Mouse (Mus musculus): ENCODE measurements around the gene Foxn3.

The Foxn3 gene

DNA sequence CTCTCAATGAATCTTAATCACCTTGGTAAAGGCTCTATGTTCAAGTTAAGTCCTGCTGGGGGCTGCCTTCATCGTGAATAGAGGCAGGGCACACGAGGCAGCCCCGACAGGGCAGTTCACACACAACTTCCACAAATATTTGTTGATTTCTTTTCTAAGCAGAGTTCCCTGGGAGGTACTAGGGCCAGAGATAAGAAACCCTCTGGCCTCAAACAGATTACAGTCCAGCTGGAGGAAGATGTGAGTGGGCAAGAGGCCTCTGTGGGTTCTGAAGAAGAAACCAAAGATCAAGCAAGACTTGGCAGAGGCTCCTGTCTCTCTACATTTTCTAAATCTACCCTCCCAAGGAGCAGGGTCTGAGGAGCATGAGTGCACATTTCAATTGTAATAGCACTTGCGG, 283.1 kb downstream of the Foxn3 start:
- DNase-seq = no peak

DNA sequence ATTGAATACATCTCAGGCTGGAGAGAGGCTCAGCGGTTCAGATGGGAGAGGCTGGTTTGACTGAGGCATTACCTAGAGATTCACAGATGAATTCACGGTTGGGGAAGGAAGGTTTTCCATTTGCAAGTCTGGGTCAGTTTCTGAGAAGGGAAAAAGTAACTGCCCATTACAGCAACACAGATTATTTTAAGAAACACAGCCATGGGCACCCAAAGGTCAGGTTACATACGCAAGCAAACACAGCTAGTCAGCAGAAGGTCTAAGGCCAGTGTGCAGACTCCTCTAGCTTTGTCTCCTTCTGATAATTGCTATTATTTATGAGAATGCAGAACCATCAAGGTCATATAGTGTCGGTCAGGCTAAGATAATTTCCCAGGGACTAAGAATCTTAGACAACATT, 284.0 kb downstream of the Foxn3 start:
- peak; percentile 20 for DNase-seq

DNA sequence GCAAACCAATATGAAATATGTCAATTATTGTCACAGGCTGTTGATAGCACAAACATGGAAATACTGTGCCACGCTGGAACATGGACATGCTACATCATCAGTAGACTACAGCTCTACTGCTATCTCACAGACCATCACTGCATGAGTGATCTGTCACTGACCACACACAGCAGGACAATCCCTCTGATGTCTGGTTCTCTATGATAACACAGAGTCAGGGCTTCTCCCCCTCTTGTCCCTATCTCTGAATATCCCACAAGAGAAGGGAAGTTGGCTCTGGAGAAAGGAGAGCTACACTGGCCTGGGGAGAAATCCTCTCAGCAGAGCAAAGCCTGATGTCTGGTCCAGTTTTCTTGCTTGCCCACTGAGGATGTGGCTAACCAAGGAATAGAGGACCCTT, 288.8 kb downstream of the Foxn3 start:
- no peak for DNase-seq

DNA sequence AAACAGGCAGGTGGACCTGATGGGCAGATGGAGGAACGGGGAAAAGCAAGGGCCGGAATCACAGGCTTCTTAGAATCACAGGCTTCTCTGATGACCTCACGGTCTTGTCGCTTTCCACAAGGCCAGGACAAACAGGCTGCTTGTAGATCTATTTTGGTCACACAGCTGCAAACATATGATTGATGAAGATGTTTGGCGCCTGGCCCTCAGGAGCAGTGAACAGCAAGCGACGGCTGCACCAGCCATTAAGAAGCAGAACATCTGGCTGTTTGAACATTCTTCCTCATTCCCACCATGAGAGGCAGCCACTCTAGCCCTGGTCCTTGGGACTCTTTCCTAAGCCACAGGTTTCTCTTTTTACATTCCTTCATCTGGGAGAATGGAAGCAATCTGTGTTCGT, 294.0 kb downstream of the Foxn3 start:
- DNase-seq = peak; percentile 52

DNA sequence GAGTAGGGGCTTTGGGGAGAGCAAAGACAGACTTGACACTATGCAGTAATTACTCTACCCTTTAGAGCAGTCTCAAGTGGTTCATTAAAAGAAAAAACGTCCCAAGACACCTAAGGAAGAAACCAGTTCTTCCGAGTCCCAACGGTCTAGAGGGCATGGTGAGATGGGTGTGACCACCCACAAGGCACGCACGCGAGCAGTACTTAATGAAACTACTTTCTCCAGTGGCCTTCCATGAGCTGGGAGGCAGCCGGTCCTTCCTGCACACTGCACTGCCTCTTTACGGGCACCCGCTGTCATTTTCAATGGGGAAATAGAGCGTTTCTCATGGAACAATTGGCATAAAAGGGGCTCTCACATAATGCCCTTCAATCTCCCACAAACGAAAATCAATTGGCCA, 294.4 kb downstream of the Foxn3 start:
- no peak for DNase-seq

DNA sequence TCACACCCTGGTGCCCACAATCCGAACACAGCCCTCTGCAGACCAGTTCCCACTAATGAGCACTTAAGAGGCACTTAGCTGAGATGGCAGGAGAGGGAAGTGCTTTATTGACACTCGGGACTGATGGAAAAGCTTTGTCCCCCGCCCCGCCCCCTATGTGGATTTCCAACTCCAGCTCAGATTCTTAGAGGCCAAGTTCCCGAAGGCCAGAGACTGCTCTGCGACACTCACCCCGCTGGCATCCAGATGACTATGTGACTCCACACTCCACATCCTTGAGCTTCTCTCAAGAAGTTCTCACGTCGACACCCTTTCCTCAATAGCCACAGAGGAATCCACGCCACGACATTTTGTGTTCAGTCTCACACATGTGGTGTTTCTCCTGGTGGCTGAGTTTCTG, 295.6 kb downstream of the Foxn3 start:
- no peak for DNase-seq

DNA sequence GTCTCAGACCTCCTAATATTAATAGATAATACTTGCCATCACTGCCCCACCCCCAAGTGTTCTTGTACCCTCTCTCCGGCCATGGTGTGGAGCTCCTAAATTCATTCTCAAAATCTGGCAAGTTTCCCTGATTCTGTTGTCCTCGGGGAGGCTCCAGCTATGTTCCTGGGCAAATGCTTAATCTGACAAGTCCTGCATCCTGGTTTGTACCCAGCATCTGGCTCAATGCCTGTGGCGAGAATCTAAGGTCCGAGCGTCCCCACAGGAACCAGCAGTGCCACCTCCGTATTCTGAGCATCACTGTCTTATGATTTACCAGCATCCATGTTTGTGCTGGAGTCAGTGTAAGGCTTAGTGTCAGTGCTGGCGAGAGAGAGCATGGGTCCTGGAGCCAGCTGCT, 296.9 kb downstream of the Foxn3 start:
- DNase-seq = no peak

DNA sequence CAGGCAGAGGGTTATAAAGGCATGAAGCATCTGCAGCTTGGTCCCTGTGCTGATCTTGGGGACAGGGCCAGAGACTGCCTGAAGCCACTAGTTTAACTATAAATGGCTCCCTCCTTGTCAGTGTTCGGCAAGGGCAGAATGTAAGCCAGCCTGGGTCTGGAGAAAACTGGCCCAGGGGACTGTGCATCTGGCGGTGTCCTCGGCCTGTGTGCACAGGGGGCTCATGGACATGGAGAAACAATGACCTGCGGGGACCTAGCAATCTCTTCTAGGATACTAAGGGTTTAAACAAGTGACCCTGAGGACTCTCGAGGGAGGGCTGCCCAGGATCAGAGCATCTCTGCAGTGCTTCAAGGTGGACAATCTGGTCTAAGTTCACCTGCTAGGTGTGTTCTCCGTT, 297.6 kb downstream of the Foxn3 start:
- no peak for DNase-seq

DNA sequence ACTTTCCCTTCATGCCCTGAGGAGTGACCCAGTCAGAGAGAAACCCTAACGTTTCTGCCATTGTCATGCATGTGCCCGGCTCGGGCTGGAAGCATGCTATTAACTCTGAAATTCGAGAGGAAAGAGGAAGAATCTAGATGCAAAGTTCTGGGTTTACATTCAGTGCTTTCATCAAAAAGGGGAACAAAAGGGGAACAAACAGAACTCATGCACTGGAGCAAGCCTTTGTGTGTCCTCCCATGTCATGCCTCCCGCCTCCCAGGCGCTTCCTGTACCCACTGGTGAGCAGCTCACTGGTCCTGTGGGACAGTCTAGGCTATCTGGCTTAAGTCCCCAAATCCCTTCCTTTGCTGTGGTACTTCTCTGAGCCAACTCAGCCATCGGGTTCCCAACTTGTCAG, 299.0 kb downstream of the Foxn3 start:
- no peak for DNase-seq

DNA sequence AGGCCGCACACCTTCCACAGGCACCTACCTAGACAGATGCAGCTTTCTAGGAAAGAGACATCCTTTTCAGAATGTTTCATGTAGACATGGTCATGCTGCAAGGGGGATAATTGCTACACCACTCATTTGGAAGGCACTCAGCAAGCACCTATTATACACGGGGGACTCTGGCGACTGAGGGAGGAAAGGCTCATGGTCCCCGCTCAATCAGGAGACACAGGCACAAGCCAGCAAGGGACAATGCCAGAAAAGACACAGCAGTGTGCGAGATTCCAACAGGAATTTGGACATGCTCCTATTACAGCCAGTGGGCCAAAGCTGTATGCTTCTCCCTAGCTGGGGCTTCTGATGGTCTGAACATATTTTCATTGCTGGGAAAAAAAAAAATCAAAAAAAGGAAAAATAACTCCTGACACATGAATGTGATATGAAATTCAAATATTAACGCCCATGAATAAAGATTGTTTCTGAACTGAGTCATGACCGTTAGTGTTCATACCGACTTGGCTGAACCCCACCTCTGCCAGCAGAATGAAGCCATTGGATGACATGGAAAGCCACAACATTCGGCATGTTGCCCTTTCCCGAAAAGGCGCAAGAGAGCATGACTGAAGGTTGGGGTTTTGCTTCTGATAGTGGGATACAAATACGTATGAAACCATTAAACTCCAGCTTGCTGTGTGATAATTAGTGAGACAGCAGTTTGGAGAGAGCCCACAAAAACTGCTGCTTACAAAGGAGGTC, 299.6 kb downstream of the Foxn3 start:
- DNase-seq = no peak

DNA sequence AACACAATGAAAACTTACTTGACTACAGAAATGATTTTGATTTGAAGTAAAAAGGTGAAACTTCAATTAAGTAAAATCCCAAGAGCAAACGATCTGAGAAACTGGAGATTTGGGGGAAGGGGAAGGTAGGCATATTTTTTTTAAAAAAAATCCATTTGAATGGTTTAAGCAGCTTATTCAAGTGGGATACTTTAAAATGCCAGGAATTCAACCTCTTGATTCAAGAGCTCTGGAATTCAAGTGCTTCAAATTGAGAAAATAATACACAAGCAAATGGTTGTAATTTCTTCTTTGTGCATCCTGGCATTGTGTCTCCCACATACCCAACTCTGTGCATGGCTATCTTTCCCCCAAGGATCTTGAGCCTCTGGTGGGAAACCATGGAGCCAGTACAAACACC, 300.5 kb downstream of the Foxn3 start:
- no peak for DNase-seq

DNA sequence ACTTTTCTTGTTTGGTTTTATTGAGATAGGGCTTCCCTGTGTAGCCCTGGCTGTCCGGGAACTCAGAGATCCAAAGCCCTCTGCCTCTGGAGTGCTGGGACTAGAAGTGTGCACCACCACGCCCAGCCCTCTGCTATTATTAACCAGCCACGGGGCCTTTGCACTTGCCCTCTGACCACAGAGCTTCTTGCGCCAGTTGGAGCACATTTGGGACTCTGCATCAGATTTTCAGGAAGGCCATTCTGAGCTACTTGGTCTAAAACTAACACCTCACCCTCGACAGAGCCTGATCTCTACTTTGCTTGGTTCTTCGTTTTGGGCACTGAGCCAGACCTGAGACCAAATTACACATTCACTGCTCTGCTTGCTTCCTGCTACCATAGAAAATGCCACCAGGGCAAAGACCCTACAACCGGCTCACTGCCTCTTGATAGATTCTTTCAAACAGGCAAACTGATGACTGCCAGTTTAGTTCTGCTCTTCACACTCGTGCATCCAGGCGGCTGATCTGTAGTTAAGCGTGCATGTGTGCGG, 301.2 kb downstream of the Foxn3 start:
- DNase-seq = peak; percentile 37

DNA sequence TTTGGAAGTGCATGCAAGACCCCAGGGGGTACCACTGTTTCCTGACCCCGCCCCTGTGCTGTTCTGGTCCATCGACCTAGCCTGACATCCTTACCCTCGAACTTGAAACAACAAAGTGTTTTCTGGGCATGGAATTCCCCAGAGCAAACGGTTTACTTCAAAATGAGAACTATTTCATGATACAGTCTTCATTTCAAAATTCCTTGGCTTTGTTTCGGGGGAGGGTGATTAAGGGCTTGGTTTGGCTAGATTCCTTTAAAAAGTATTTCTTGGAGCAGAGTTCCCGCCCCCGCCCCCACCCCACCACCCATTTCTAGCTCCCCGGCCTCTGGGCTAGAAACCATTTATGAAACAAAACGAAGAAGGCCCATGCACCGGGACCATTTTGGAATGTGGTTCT, 303.2 kb downstream of the Foxn3 start:
- peak; percentile 17 for DNase-seq

DNA sequence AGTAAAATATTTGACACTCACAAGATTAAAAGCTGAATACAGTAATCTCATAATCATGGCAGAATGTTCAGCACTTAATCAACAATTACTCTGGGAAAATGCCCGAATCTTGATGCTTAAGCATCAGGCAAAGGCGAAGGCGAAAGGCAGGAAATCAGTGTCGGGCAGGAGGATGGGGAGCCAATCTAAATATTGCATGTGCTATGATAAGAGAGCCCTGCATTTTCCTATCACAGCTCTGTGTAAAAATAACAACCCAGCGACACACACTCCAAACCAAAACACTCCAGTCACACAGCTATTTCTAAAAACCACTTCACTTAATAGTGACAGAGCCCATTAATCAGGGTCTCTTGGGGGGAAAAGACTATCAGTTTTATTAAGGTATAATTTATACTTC, 305.8 kb downstream of the Foxn3 start:
- no peak for DNase-seq

DNA sequence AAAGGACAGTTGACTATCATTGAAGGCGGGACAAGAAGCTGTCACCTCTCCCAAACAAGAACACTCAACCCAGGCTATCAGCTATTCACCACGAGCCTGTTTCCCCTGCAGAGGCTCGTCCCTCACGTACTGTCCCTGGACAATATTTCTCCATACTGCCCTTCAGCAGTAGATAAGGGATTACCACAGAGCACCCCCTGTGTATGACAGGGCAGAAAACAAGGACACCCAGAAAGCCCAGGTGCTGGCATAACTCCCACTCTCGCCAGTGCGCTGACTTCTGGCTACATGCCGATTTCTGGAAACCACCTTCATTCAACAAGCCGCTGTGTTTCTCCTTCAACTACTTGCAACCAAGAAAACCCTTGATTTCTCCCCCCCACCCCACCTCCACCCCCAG, 306.4 kb downstream of the Foxn3 start:
- no peak for DNase-seq

DNA sequence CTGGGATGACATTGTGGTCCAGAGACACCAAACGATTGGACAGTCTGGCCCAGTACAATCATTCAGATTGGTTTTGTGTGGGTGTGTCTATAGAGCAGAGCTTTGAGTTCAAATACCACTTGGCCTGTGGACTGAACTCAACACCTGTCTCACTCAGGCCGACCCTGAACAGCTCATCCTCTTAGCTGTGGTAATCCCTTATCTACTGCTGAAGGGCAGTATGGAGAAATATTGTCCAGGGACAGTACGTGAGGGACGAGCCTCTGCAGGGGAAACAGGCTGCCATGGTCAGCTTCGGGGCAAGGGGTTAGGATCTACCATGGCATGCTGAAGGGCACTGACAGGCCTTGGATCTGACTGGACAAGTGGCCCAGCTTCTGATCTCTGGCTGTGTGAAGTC, 306.9 kb downstream of the Foxn3 start:
- no peak for DNase-seq

DNA sequence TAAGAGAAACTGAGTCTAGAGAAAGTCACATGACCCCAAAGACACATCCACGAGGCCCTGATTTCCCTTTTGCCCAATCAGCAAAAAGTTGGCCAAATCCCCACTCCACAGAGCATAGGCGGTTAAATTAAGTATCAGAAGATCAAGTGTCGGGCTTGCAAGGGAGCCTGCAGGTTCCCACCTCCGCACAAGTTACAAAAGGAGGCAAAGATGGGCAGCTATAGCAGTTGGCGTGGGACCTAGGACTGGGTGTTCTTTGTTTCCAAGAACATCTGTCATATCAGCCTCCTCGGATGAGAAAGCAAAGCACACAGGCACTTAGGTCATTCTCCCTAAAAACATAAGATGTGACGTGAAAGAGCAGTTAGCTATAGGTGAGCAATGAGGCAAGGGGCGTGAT, 308.9 kb downstream of the Foxn3 start:
- DNase-seq = no peak

DNA sequence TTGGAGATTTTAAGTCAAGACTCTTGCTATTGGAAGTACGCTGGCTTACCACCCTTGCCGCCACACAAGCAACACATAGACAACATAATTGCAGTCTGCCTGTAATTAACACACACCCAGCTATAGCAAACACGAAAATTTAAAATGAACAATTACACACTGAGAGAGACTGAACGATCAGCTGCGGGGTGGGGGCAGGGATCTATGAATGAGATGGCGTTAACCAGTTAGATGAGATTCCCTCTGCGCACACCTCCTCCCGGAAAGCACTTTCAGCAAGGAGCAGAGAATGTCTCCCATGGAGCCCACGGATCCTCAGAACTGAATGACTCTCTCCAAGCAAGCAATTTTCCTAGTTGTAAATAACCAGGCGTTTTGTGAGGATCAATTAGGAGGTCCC, 309.8 kb downstream of the Foxn3 start:
- no peak for DNase-seq

DNA sequence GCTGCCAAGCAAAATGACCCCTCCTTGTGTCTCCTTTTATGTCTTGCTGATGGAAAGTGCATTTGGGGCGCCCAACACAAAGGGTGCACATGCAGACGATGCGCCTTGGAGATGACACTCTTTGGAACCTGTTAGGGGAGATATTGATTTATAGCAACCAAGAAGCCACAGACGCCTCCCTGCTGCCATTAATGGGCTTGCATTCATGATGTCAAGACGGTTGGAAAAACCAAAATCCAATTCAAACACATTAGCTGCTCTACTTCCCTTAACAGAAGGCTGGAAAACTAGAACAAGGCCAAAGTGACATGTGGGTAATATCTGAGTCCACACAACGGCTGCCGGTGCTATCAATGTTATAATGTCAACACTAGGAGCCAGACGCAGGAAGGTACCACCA, 314.8 kb downstream of the Foxn3 start:
- DNase-seq = no peak

DNA sequence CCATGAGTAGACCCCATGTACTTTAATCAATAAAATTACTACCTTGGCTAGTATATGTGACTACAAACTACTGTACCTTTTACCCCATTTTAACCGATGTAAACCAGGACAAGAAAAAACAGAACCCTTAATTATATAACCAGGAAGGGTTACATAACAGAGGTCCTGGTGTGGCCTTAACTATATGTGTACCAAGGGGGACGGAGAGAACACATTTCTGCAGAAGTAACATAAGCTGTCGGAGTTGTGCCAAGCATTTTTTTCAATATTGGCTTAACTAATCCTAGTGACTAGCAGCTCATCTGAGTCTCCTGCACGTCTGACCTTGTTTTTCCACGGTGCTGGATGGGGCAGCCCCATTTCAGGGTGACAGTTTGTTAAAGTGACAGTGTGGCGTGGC, 315.4 kb downstream of the Foxn3 start:
- no peak for DNase-seq

DNA sequence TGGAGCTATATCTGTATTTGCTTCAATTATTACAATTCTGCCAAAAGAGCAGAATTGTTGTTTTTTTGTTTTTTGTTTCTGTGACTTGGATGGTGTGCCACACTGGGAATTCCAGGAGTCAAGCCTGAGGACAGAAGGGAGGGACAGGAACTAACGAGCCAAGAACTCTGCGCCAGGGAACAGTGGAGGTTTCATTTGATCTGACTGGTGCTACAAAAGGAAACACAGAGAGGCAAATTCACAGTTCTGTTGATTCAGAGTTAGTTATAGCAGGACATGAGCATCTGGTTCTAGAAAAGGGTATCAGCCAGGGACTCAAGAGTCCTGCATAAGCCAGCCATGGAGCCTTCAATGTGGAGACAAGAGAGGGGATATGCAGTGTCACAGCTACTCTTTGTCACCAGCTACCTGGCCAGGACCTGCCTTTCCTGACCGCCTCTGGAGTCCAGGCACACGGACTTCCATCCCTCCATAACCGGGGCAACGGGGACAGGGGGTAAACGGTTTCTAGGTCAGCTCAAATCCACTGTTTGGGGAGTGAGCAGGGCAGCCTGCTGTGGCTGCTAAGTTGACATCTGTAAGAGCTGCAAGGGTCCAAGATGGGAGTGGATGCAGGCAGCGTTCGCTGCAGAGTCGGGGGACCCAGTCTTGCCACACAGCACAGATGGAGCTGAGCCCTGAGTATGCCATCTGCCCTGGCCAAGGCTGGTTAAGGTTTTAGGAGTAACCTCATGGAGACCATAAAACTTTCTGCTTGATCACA, 316.2 kb downstream of the Foxn3 start:
- DNase-seq = no peak

DNA sequence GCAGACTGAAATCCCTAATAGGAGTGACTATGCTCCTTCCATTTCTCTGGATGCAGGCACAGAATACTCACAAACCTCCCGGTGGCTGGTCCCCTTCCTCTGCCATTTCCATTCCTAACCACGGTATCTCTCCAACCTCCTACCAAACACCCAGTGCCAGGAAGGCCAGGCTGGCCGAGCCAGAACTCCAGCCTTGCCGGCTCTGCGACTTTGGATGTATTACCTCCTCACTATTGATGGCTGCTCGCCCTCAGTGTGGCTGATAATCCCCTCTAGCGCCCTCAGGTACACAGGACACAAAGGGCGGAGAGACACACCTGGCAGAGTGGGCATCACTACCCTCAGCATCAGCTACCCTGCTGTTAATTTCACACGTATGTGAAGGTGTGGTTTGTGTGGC, 318.7 kb downstream of the Foxn3 start:
- no peak for DNase-seq

DNA sequence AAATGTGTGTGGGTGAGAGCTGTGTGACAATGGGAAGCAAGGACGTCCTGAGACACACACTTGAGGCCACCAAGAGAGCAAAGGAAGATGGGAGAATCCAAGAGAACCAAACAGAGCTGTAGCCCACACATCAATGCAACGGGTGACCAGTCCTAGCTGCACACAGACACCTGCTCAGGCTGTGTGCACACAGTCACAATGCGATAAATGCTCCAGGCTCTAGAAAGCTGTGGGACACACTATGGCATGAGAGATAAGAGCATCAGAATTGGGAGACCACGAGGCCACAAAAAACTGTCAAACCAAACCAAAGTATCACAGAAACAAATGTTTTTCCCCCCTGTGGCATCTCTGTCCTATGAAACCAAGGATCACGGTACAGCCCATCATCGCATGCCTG, 319.1 kb downstream of the Foxn3 start:
- no peak for DNase-seq

DNA sequence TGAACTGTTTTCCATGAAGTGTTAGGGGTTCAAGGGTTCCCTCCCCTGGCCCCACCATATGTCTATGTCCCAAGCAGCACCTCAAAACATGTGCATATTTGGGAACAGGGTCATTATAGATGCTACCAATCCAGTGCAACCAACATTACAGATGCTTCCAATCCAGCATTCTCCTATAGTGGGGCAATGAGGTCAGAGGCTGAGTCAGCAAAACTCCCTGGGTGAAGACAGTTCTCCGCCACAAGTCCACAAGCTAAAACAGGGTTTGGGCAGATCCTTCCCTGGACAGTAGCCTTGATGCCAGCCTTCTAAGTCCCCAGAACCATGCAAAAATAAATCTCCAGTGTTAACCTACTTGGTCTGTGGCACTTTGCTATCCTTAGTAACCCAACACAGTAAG, 320.1 kb downstream of the Foxn3 start:
- DNase-seq = no peak
